In genomic region chr11:81768305-81768704, GRCm38 (mm10) we compare ENCODE assay signal across 20 mouse cellular contexts.
DNase-seq lines count a peak whose midpoint lies in the region; ATAC-seq and TF ChIP-seq lines count a peak whose summit lies in the region.
"Had no signal": no experiment of that assay in that cellular context is flagged by ENCODE, and none has a peak within 500 bp of the region (broad histone marks: within the 10 kb centered on the region; RNA-seq: fewer than 3 reads in every experiment).

No protein-coding gene starts in this region.

- no peak overlapping the region for H3K4me3 ChIP-seq in cerebellum, adult 2 months (replicated peaks; ENCODE audit: insufficient read depth, low read depth, low read length)
- no peak overlapping the region for H3K4me3 ChIP-seq in hindbrain, embryonic 12.5 days
- no peak overlapping the region for H3K4me3 ChIP-seq in hindbrain, embryonic 11.5 days (ENCODE audit: low read depth, low read length)
- no peak overlapping the region for H3K4me3 ChIP-seq in hindbrain, postnatal 0 days (ENCODE audit: low read length)
- H3K4me3 ChIP-seq: liver, embryonic 13.5 days; megakaryocyte, embryonic 14.5 days; midbrain, embryonic 12.5 days had no signal

- H3K9ac ChIP-seq in hindbrain, embryonic 12.5 days, result no peak overlapping the region
- H3K9ac ChIP-seq in hindbrain, embryonic 11.5 days (ENCODE audit: low read depth, low read length), result no peak overlapping the region
- no peak overlapping the region for H3K9ac ChIP-seq in hindbrain, postnatal 0 days (replicated peaks; ENCODE audit: low read length)
- H3K9ac ChIP-seq: liver, embryonic 13.5 days; midbrain, embryonic 12.5 days had no signal

- H3K36me3 ChIP-seq in hindbrain, embryonic 12.5 days, result no peaks in the 10 kb centered on the region
- no peaks in the 10 kb centered on the region for H3K36me3 ChIP-seq in hindbrain, embryonic 11.5 days (ENCODE audit: control insufficient read depth, insufficient read depth, low read length)
- no peaks in the 10 kb centered on the region for H3K36me3 ChIP-seq in hindbrain, postnatal 0 days (ENCODE audit: insufficient read depth, low read length)
- H3K36me3 ChIP-seq: liver, embryonic 13.5 days; midbrain, embryonic 12.5 days had no signal

- ATAC-seq in hindbrain, embryonic 12.5 days (ENCODE audit: low FRiP score), result no peak
- ATAC-seq in hindbrain, embryonic 11.5 days (ENCODE audit: low FRiP score), result no peak
- 0 out of 2 replicates have a peak, but pooled peaks have one; percentile 3 for ATAC-seq in hindbrain, postnatal 0 days
- ATAC-seq in erythroblast, adult 5-6 weeks (replicated peaks; ENCODE audit: low FRiP score, poor library complexity, severe bottlenecking), result no peak
- ATAC-seq: CD4-positive, CD25-positive, alpha-beta regulatory T cell, adult 4 months; intestine, postnatal 0 days; lung, postnatal 0 days had no signal

- TF ChIP-seq POLR2A in cerebellum, adult 2 months (IDR thresholded peaks at IDR 0.05; ENCODE audit: borderline replicate concordance, insufficient read depth, low read length), result no peak

- peaks cover 14% of the 10 kb centered on the region for H3K4me1 ChIP-seq in cerebellum, adult 2 months (ENCODE audit: control insufficient read depth, insufficient read depth, low read length)
- peaks cover 17% of the 10 kb centered on the region for H3K4me1 ChIP-seq in hindbrain, embryonic 12.5 days
- peaks cover 2% of the 10 kb centered on the region; the same call in 1 of the 2 replicates for H3K4me1 ChIP-seq in hindbrain, embryonic 11.5 days (replicated peaks; ENCODE audit: control insufficient read depth, insufficient read depth, low read length)
- peaks cover 19% of the 10 kb centered on the region for H3K4me1 ChIP-seq in hindbrain, postnatal 0 days (ENCODE audit: insufficient read depth, low read length)
- H3K4me1 ChIP-seq: liver, embryonic 13.5 days; megakaryocyte, embryonic 14.5 days had no signal

- WGBS in cerebellum, adult 2 months, result 59% methylated on average over 2 of the region's 2 CpGs
- 92% methylated on average over 2 of the region's 2 CpGs for WGBS in hindbrain, embryonic 12.5 days
- 91% methylated on average over 2 of the region's 2 CpGs for WGBS in hindbrain, embryonic 11.5 days
- 91% methylated on average over 2 of the region's 2 CpGs for WGBS in hindbrain, postnatal 0 days

- no peaks in the 10 kb centered on the region for H3K9me3 ChIP-seq in hindbrain, embryonic 12.5 days (replicated peaks)
- H3K9me3 ChIP-seq in hindbrain, embryonic 11.5 days (ENCODE audit: control insufficient read depth, low read length), result no peaks in the 10 kb centered on the region
- no peaks in the 10 kb centered on the region for H3K9me3 ChIP-seq in hindbrain, postnatal 0 days (ENCODE audit: low read length)
- H3K9me3 ChIP-seq: liver, embryonic 13.5 days; megakaryocyte, embryonic 14.5 days; midbrain, embryonic 12.5 days had no signal

- no peaks in the 10 kb centered on the region for H3K27me3 ChIP-seq in cerebellum, adult 2 months (ENCODE audit: control insufficient read depth, insufficient read depth, low read length)
- peaks cover 10% of the 10 kb centered on the region for H3K27me3 ChIP-seq in hindbrain, embryonic 12.5 days
- no peaks in the 10 kb centered on the region for H3K27me3 ChIP-seq in hindbrain, embryonic 11.5 days (ENCODE audit: control insufficient read depth, insufficient read depth, low read length)
- no peaks in the 10 kb centered on the region for H3K27me3 ChIP-seq in hindbrain, postnatal 0 days (ENCODE audit: insufficient read depth, low read length)
- H3K27me3 ChIP-seq: liver, embryonic 13.5 days; midbrain, embryonic 12.5 days had no signal

- peak; percentile 17 to 49 for DNase-seq in cerebellum, adult 2 months
- DNase-seq in cerebellum, adult 8-10 months, result no peak
- no peak for DNase-seq in hindbrain, embryonic 11.5 days (ENCODE audit: low spot score)
- peak; percentile 44 for DNase-seq in cerebellum, adult 9-11 months
- DNase-seq in hindbrain, postnatal 0 days (ENCODE audit: low spot score), result no peak
- DNase-seq: kidney, adult 9 months; kidney, postnatal 10 days; liver, embryonic 13.5 days; lung, adult 18-20 months; lung, postnatal 4 days; spleen, adult 18-20 months; thymus, adult 2 months; thymus, postnatal 36 days had no signal

- H3K27ac ChIP-seq in cerebellum, adult 2 months (ENCODE audit: insufficient read depth, low read length), result peak overlapping the region; percentile 13
- peak overlapping the region; percentile 8; the same call in 1 of the 2 replicates for H3K27ac ChIP-seq in hindbrain, embryonic 12.5 days
- H3K27ac ChIP-seq in hindbrain, embryonic 11.5 days (ENCODE audit: low read depth, low read length), result no peak overlapping the region
- peak overlapping the region; percentile 21; the same call in 1 of the 2 replicates for H3K27ac ChIP-seq in hindbrain, postnatal 0 days
- H3K27ac ChIP-seq: liver, embryonic 13.5 days; midbrain, embryonic 12.5 days had no signal

- no peak overlapping the region for H3K4me2 ChIP-seq in hindbrain, embryonic 12.5 days (replicated peaks)
- no peak overlapping the region for H3K4me2 ChIP-seq in hindbrain, embryonic 11.5 days (replicated peaks; ENCODE audit: low read depth, low read length)
- no peak overlapping the region for H3K4me2 ChIP-seq in hindbrain, postnatal 0 days (ENCODE audit: low read depth, low read length)
- H3K4me2 ChIP-seq: liver, embryonic 13.5 days; midbrain, embryonic 12.5 days had no signal

- no peak for TF ChIP-seq CTCF in cerebellum, adult 2 months (IDR thresholded peaks at IDR 0.05; ENCODE audit: borderline replicate concordance, insufficient read depth, low read depth, low read length)
- no peak for TF ChIP-seq CTCF in hindbrain, postnatal 0 days (IDR thresholded peaks at IDR 0.05; ENCODE audit: low read depth)

Comparison
In these comparisons a context has a peak if more than half of its experiments do, and no peak if none do; other contexts are left out.
1. DNase-seq: peak in cerebellum, adult 2 months (2 of 2) and cerebellum, adult 9-11 months (single experiment); none in cerebellum, adult 8-10 months (single experiment), hindbrain, embryonic 11.5 days (single experiment) and hindbrain, postnatal 0 days (single experiment).